Mouse (Mus musculus): Measurements from ENCODE around the gene 0610030E20Rik.

Gene 0610030E20Rik

GRCm38 (mm10) chr6:72374820-72375563 is 27.9 kb downstream of the 0610030E20Rik start:
- CTCF ChIA-PET = interaction anchor here in 1 of 4 experiments (0.7 kb wide), 1 partner anchor 17 kb away, joined by 3 read pairs; no protein-coding TSS in a partner anchor
- POLR2A ChIA-PET = interaction anchor here in 3 of 4 experiments (0.5 to 0.9 kb wide), 6 partner anchors 8 to 283 kb away, joined by 3 to 5 read pairs (median 3); no protein-coding TSS in a partner anchor

GRCm38 (mm10) chr6:72378510-72379234 is 31.6 kb downstream of the 0610030E20Rik start:
- CTCF ChIA-PET = interaction anchor here in 3 of 4 experiments (0.6 to 4.5 kb wide), 7 partner anchors 8 to 82 kb away, joined by 3 to 21 read pairs (median 5); partner anchors contain the start of gene Vamp8 (in 1 of the 3)
- POLR2A ChIA-PET = interaction anchor here in 2 of 4 experiments (1.0 to 3.8 kb wide), 11 partner anchors 8 to 220 kb away, joined by 3 to 18 read pairs (median 9); partner anchors contain the start of genes Vamp8 (in 2 of the 2), Elmod3 (in 1 of the 2), Ggcx (in 1 of the 2) and Mat2a (in 1 of the 2)

- ChIA-PET CTCF (interaction anchor here (0.8 to 4.5 kb wide), 14 partner anchors 9 to 155 kb away, joined by 3 to 21 read pairs (median 4); partner anchors contain the start of genes Vamp8 (in 3 of the 4) and Ggcx (in 1 of the 4)), POLR2A (interaction anchor here in 3 of 4 experiments (1.0 to 3.8 kb wide), 19 partner anchors 9 to 219 kb away, joined by 3 to 18 read pairs (median 5); partner anchors contain the start of genes Vamp8 (in 3 of the 3), Mat2a (in 2 of the 3), Elmod3 (in 1 of the 3) and Ggcx (in 1 of the 3))
These were observed 32.4 kb downstream of the 0610030E20Rik start for GRCm38 (mm10) chr6:72379377-72380130.

GRCm38 (mm10) chr6:72380131-72380770 is 33.1 kb downstream of the 0610030E20Rik start, which contains the start of gene Vamp5:
Gene Vamp5, minus strand, starts transcription at chr6:72380468.
- ChIA-PET POLR2A (interaction anchor here in 3 of 4 experiments (0.6 to 3.8 kb wide), 19 partner anchors 10 to 172 kb away, joined by 3 to 18 read pairs (median 5); partner anchors contain the start of genes Mat2a (in 2 of the 3), Vamp8 (in 2 of the 3), Ggcx (in 1 of the 3) and Tmem150a (in 1 of the 3)), CTCF (interaction anchor here (0.8 to 4.5 kb wide), 16 partner anchors 9 to 154 kb away, joined by 3 to 21 read pairs (median 4); partner anchors contain the start of genes Vamp8 (in 3 of the 4), Ggcx (in 1 of the 4) and Tmem150a (in 1 of the 4))

- ChIA-PET CTCF (interaction anchor here in 2 of 4 experiments (0.7 to 4.5 kb wide), 2 partner anchors 7 to 637 kb away, joined by 10 to 21 read pairs; partner anchors contain the start of gene Vamp8 (in 1 of the 2)), POLR2A (interaction anchor here in 3 of 4 experiments (0.6 to 3.3 kb wide), 6 partner anchors 8 to 58 kb away, joined by 3 to 12 read pairs (median 4); partner anchors contain the start of gene Ggcx (in 2 of the 3))
These were observed 35.4 kb downstream of the 0610030E20Rik start for GRCm38 (mm10) chr6:72382494-72382893.

GRCm38 (mm10) chr6:72383142-72383820 is 36.2 kb downstream of the 0610030E20Rik start:
- CTCF ChIA-PET = no interaction called here
- POLR2A ChIA-PET = interaction anchor here (0.6 to 3.3 kb wide), 6 partner anchors 9 to 154 kb away, joined by 3 to 12 read pairs (median 4); partner anchors contain the start of gene Ggcx (in 1 of the 4)

GRCm38 (mm10) chr6:72383952-72384351 is 36.8 kb downstream of the 0610030E20Rik start:
- ChIA-PET POLR2A (interaction anchor here in 2 of 4 experiments (0.6 to 1.6 kb wide), 2 partner anchors 26 to 153 kb away, joined by 3 read pairs; no protein-coding TSS in a partner anchor), CTCF (no interaction called here)

- POLR2A ChIA-PET = interaction anchor here in 2 of 4 experiments (0.6 to 1.0 kb wide), 4 partner anchors 21 to 517 kb away, joined by 3 to 4 read pairs (median 3); no protein-coding TSS in a partner anchor
- CTCF ChIA-PET = no interaction called here
These were observed 38.1 kb downstream of the 0610030E20Rik start for GRCm38 (mm10) chr6:72385258-72385657.

GRCm38 (mm10) chr6:72386561-72386960 is 39.4 kb downstream of the 0610030E20Rik start:
- POLR2A ChIA-PET = no interaction called here
- CTCF ChIA-PET = interaction anchor here in 1 of 4 experiments (0.6 kb wide), 1 partner anchor 200 kb away, joined by 3 read pairs; no protein-coding TSS in a partner anchor

- ChIA-PET CTCF (interaction anchor here in 2 of 4 experiments (0.6 to 1.1 kb wide), 3 partner anchors 26 to 147 kb away, joined by 3 to 4 read pairs (median 4); partner anchors contain the start of genes Ggcx (in 1 of the 2) and Tmem150a (in 1 of the 2)), POLR2A (interaction anchor here in 1 of 4 experiments (1.1 kb wide), 2 partner anchors 12 to 24 kb away, joined by 3 to 4 read pairs; no protein-coding TSS in a partner anchor)
These were observed 40.7 kb downstream of the 0610030E20Rik start for GRCm38 (mm10) chr6:72387816-72388215.

- CTCF ChIA-PET = interaction anchor here in 1 of 4 experiments (2.7 kb wide), 1 partner anchor 8 kb away, joined by 21 read pairs; the partner anchor contains the start of gene Vamp5
- POLR2A ChIA-PET = interaction anchor here in 1 of 4 experiments (1.1 to 3.2 kb wide), 3 partner anchors 18 to 24 kb away, joined by 3 to 13 read pairs (median 4); no protein-coding TSS in a partner anchor
These were observed 41.1 kb downstream of the 0610030E20Rik start for GRCm38 (mm10) chr6:72388266-72388665.

GRCm38 (mm10) chr6:72388791-72389329 is 41.7 kb downstream of the 0610030E20Rik start:
- ChIA-PET CTCF (interaction anchor here in 2 of 4 experiments (0.6 to 2.7 kb wide), 4 partner anchors 8 to 146 kb away, joined by 3 to 21 read pairs (median 4); partner anchors contain the start of gene Vamp5 (in 1 of the 2)), POLR2A (interaction anchor here in 2 of 4 experiments (1.1 to 3.6 kb wide), 11 partner anchors 9 to 123 kb away, joined by 3 to 33 read pairs (median 11); partner anchors contain the start of genes Usp39 (in 2 of the 2), 0610030E20Rik (in 1 of the 2), Tmem150a (in 1 of the 2) and Vamp5 (in 1 of the 2))

- ChIA-PET POLR2A (interaction anchor here in 3 of 4 experiments (0.6 to 3.6 kb wide), 40 partner anchors 9 to 566 kb away, joined by 3 to 33 read pairs (median 5); partner anchors contain the start of genes Ggcx (in 3 of the 3), Tmem150a (in 3 of the 3), Vamp5 (in 3 of the 3) and Usp39 (in 2 of the 3)), CTCF (interaction anchor here (0.6 to 2.7 kb wide), 19 partner anchors 9 to 145 kb away, joined by 3 to 21 read pairs (median 4); partner anchors contain the start of genes Ggcx (in 2 of the 4), Vamp5 (in 2 of the 4) and Tmem150a (in 1 of the 4))
These were observed 42.4 kb downstream of the 0610030E20Rik start for GRCm38 (mm10) chr6:72389471-72389940.

GRCm38 (mm10) chr6:72389941-72390771 is 43.0 kb downstream of the 0610030E20Rik start, which contains the start of gene Vamp8:
Gene Vamp8, minus strand, starts transcription at chr6:72390703.
- CTCF ChIA-PET = interaction anchor here (0.5 to 2.7 kb wide), 36 partner anchors 10 to 1919 kb away, joined by 3 to 21 read pairs (median 4); partner anchors contain the start of genes Vamp5 (in 3 of the 4), Ggcx (in 2 of the 4), Tmem150a (in 2 of the 4) and Tgoln1 (in 1 of the 4)
- POLR2A ChIA-PET = interaction anchor here in 3 of 4 experiments (0.6 to 3.6 kb wide), 55 partner anchors 9 to 896 kb away, joined by 3 to 33 read pairs (median 4); partner anchors contain the start of genes Ggcx (in 3 of the 3), Tmem150a (in 3 of the 3), Vamp5 (in 3 of the 3) and Usp39 (in 2 of the 3)

Measured in embryonic stem cell, embryonic (primary cell).